Mouse (Mus musculus) CH12.LX (cell line): Measurements from ENCODE around the gene Brd3os. TPM values are rescaled to one million over a fixed set of nuclear protein-coding genes. Genes with fewer than 3 reads are reported as not detected.

Experiments
- DNase-seq: peaks from one replicate; pipeline ENCODE4 v3.0.0-alpha.2; 2013; ENCODE audit errors: extremely low read depth
- H3K27ac ChIP-seq: 2 replicates; pipeline ENCODE4 v1.5.1; 2012; ENCODE audit warnings: low read depth, mild to moderate bottlenecking, control low read depth, moderate library complexity; ENCODE audit not compliant: insufficient read depth
- H3K27me3 ChIP-seq: replicated peaks from 2 replicates; pipeline ENCODE3; 2012; ENCODE audit warnings: inconsistent platforms
- H3K36me3 ChIP-seq, 2 experiments: replicated peaks in 1 of 2; 2 replicates each; pipeline versions ENCODE3 to v1.6.1; 2012; ENCODE audit warnings: inconsistent platforms in 1 of 2, low read length in 1 of 2, mild to moderate bottlenecking in 1 of 2, mixed read lengths in 1 of 2, moderate library complexity in 1 of 2; ENCODE audit not compliant: control insufficient read depth in 1 of 2, insufficient read depth in 1 of 2
- H3K4me1 ChIP-seq, 2 experiments: 2 replicates each; pipeline ENCODE4 v1.6.1; 2012; ENCODE audit warnings: inconsistent platforms in 1 of 2, moderate library complexity in 1 of 2; ENCODE audit not compliant: insufficient read depth in 2 of 2, control insufficient read depth in 1 of 2
- H3K4me2 ChIP-seq: 2 replicates; pipeline ENCODE4 v1.6.1; 2012; ENCODE audit warnings: low read depth, mild to moderate bottlenecking, control low read depth; ENCODE audit not compliant: poor library complexity, insufficient read depth, severe bottlenecking
- H3K4me3 ChIP-seq, 3 experiments: fragments of 150-350 bp in 1 of 3; sonication (generic) in 1 of 3; replicated peaks in 1 of 3; 2 replicates each; pipeline versions ENCODE3 to v1.5.1; 2011 to 2012; ENCODE audit warnings: low read depth in 2 of 3, low read length in 2 of 3, mild to moderate bottlenecking in 2 of 3, moderate library complexity in 2 of 3, control low read depth in 1 of 3, improper control_type of control experiment in 1 of 3, inconsistent platforms in 1 of 3, mixed read lengths in 1 of 3; ENCODE audit not compliant: poor library complexity in 1 of 3
- H3K79me2 ChIP-seq: replicated peaks from 2 replicates; pipeline ENCODE4 v1.6.1; 2012; ENCODE audit warnings: mild to moderate bottlenecking, moderate library complexity; ENCODE audit not compliant: control insufficient read depth, poor library complexity, insufficient read depth, severe bottlenecking; ENCODE audit errors: extremely low read depth
- H3K9ac ChIP-seq: 2 replicates; pipeline ENCODE4 v1.6.1; 2012; ENCODE audit warnings: low read depth, mild to moderate bottlenecking, control low read depth, moderate library complexity; ENCODE audit not compliant: insufficient read depth
- H3K9me3 ChIP-seq: replicated peaks from 2 replicates; pipeline ENCODE3; 2012; ENCODE audit warnings: low read length, inconsistent platforms, mixed read lengths
- CHD2 ChIP-seq: IDR thresholded peaks from 2 replicates; pipeline ENCODE4 v1.6.1; 2011; ENCODE audit warnings: low read length, improper control_type of control experiment
- CTCF ChIP-seq, 2 experiments: IDR thresholded peaks in 1 of 2; conservative IDR thresholded peaks in 1 of 2; 2 replicates each; pipeline ENCODE4 v1.5.1; 2011 to 2012; ENCODE audit warnings: low read depth in 2 of 2, low read length in 2 of 2, improper control_type of control experiment in 1 of 2, inconsistent platforms in 1 of 2, mild to moderate bottlenecking in 1 of 2, moderate library complexity in 1 of 2
- E2F4 ChIP-seq: IDR thresholded peaks from 2 replicates; pipeline ENCODE4 v1.6.1; 2011; ENCODE audit warnings: low read depth, low read length, improper control_type of control experiment; ENCODE audit not compliant: insufficient replicate concordance
- ELF1 ChIP-seq: IDR thresholded peaks from 2 replicates; pipeline ENCODE4 v1.6.1; 2014; ENCODE audit warnings: low read depth, mild to moderate bottlenecking, inconsistent platforms, low read length, improper control_type of control experiment
- EP300 ChIP-seq: IDR thresholded peaks from 2 replicates; pipeline ENCODE4 v1.6.1; 2011; ENCODE audit warnings: low read length, improper control_type of control experiment
- GABPA ChIP-seq: IDR thresholded peaks from 2 replicates; pipeline ENCODE4 v1.6.1; 2012; ENCODE audit warnings: low read depth, low read length, improper control_type of control experiment, inconsistent platforms; ENCODE audit not compliant: insufficient replicate concordance
- HCFC1 ChIP-seq: IDR thresholded peaks from 2 replicates; pipeline ENCODE4 v1.6.1; 2012; ENCODE audit warnings: low read depth, mild to moderate bottlenecking, inconsistent platforms, low read length, improper control_type of control experiment
- IRF4 ChIP-seq: IDR thresholded peaks from 2 replicates; pipeline ENCODE4 v1.6.1; 2014; ENCODE audit warnings: low read depth, mild to moderate bottlenecking, inconsistent platforms, low read length, improper control_type of control experiment
- JUND ChIP-seq: conservative IDR thresholded peaks from 2 replicates; pipeline ENCODE4 v1.6.1; 2011; ENCODE audit warnings: low read depth, low read length, improper control_type of control experiment
- KAT2A ChIP-seq: IDR thresholded peaks from 2 replicates; pipeline ENCODE4 v1.6.1; 2012; ENCODE audit warnings: low read length, improper control_type of control experiment, inconsistent platforms; ENCODE audit not compliant: insufficient replicate concordance
- MAZ ChIP-seq: IDR thresholded peaks from 2 replicates; pipeline ENCODE4 v1.6.1; 2012; ENCODE audit warnings: low read depth, mild to moderate bottlenecking, inconsistent platforms, low read length, improper control_type of control experiment, moderate library complexity
- MYC ChIP-seq: IDR thresholded peaks from 2 replicates; pipeline ENCODE4 v1.6.1; 2011; ENCODE audit warnings: low read depth, mild to moderate bottlenecking, improper control_type of control experiment, low read length
- NRF1 ChIP-seq: IDR thresholded peaks from 2 replicates; pipeline ENCODE4 v1.6.1; 2014; ENCODE audit warnings: low read depth, mild to moderate bottlenecking, inconsistent platforms, low read length, improper control_type of control experiment, moderate library complexity
- POLR2AphosphoS2 ChIP-seq: IDR thresholded peaks from 2 replicates; pipeline ENCODE4 v1.6.1; 2011; ENCODE audit warnings: low read depth, low read length, improper control_type of control experiment
- RAD21 ChIP-seq: IDR thresholded peaks from 2 replicates; pipeline ENCODE4 v1.6.1; 2011; ENCODE audit warnings: low read depth, mild to moderate bottlenecking, low read length, improper control_type of control experiment, moderate library complexity
- RCOR1 ChIP-seq: conservative IDR thresholded peaks from 2 replicates; pipeline ENCODE4 v1.6.1; 2012; ENCODE audit warnings: low read depth, mild to moderate bottlenecking, inconsistent platforms, low read length, improper control_type of control experiment
- SIN3A ChIP-seq: IDR thresholded peaks from 2 replicates; pipeline ENCODE4 v1.6.1; 2012; ENCODE audit warnings: low read length, improper control_type of control experiment, inconsistent platforms
- SMC3 ChIP-seq: IDR thresholded peaks from 2 replicates; pipeline ENCODE4 v1.6.1; 2011; ENCODE audit warnings: low read depth, low read length, improper control_type of control experiment
- TBP ChIP-seq: conservative IDR thresholded peaks from 2 replicates; pipeline ENCODE4 v1.6.1; 2011; ENCODE audit warnings: low read depth, low read length, improper control_type of control experiment
- TCF12 ChIP-seq: IDR thresholded peaks from 2 replicates; pipeline ENCODE4 v1.6.1; 2014; ENCODE audit warnings: low read depth, mild to moderate bottlenecking, inconsistent platforms, low read length, improper control_type of control experiment
- UBTF ChIP-seq: IDR thresholded peaks from 2 replicates; pipeline ENCODE4 v1.6.1; 2012; ENCODE audit warnings: low read depth, mild to moderate bottlenecking, inconsistent platforms, low read length, improper control_type of control experiment, moderate library complexity
- USF1 ChIP-seq: IDR thresholded peaks from 2 replicates; pipeline ENCODE4 v1.6.1; 2014; ENCODE audit warnings: low read depth, mild to moderate bottlenecking, inconsistent platforms, low read length, improper control_type of control experiment
- USF2 ChIP-seq: conservative IDR thresholded peaks from 2 replicates; pipeline ENCODE4 v1.6.1; 2011; ENCODE audit warnings: low read depth, low read length, improper control_type of control experiment
- ZC3H11A ChIP-seq: IDR thresholded peaks from 2 replicates; pipeline ENCODE4 v1.6.1; 2012; ENCODE audit warnings: low read depth, mild to moderate bottlenecking, inconsistent platforms, low read length, improper control_type of control experiment
- dilution Hi-C: fragments of 300-500 bp; cut with MboI; formaldehyde crosslinking; loops from 2 replicates; pipeline ENCODE4 v1.14.3; 2020; ENCODE audit warnings: low sequenced_read_pairs; ENCODE audit not compliant: extremely low pct_unique_long_range_greater_than_20kb, extremely low pct_ligation_motif_present
- in situ Hi-C: fragments of 300-500 bp; cut with MboI; formaldehyde crosslinking; loops from 3 replicates; pipeline ENCODE4 v1.14.3; 2019; ENCODE audit warnings: low sequenced_read_pairs, low pct_ligation_motif_present, low pct_unique_long_range_greater_than_20kb, mixed read lengths
- polyA plus RNA-seq: library from polyadenylated mRNA; unstranded; fragments of >175 nt; gene quantifications from 2 replicates; pipeline ENCODE4 v1.2.1, GENCODE M21; 2012; ENCODE audit warnings: low read depth; ENCODE audit not compliant: insufficient read length
- total RNA-seq, 2 experiments: library from RNA; depleted of rRNA; stranded (reverse); fragments of 300-350 nt in 1 of 2; fragments of >200 nt in 1 of 2; gene quantifications; 2 replicates each; pipeline ENCODE4 v1.2.3; 2012 to 2014

Brd3os gene
- total and polyA plus RNA-seq, 3 experiments = 1.2 to 2.1 (median 1.8) TPM

DNA sequence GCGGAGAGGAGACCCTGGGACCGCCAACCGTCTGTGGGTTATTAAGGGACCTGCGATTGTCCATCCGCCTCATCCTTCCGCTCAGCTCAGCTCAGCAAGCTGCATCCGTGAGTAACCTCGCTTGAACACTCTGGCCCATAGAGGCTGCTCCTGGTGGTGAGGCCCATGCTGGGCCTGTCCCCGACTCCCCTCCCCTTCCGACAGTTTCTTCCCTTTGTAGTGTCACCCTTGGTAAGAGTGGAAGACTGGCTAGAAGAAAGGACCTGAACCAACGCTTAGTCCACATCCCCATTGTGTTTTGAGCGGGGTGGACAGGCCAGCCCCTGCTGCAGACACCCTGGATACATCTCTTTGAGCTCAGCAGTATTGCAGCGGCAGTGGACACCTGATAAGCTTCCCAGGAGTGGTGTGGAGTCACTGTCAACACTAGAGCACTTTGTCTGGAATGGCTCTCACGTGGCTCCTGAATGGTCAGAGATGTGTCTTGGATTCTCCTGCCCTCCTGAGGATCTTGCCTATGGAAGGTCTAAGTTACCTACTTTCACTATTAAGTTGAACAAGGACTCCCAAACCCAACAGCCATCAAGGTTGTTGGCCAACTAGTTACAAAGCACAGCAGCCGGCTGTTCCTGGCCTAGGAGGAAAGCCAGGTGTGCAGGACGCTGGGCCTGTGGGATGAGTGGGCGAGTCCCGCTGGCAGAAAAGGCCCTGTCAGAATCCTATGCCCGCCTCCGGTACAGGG lies 755 bp downstream of the Brd3os start:
- Histone ChIP-seq H3K27ac (no peak overlapping the region), H3K36me3 (peaks cover 6 to 27% of the 10 kb centered on the region in 2 experiments), H3K27me3 (no peaks in the 10 kb centered on the region), H3K9me3 (no peaks in the 10 kb centered on the region), H3K79me2 (no peaks in the 10 kb centered on the region), H3K4me1 (peaks cover 11 to 22% of the 10 kb centered on the region in 2 experiments), H3K4me3 (peak overlapping the region; percentile 42 to 50 (median 48)), H3K9ac (peak overlapping the region; percentile 6; the same call in 1 of the 2 replicates), H3K4me2 (peak overlapping the region; percentile 84)
- in situ Hi-C loops = loop anchor here (25.0 kb wide), 1 partner anchor 356 kb away; the partner anchor contains the start of gene Adamtsl2
- dilution Hi-C loops = no loop called here
- no peak for DNase-seq
- TF ChIP-seq ELF1 (no peak), RAD21 (no peak), CTCF (conservative IDR thresholded peaks at IDR 0.05 in 1 of 2, IDR thresholded peaks at IDR 0.05 in 1 of 2; ENCODE audit: low read depth in 2 of 2, low read length in 2 of 2) (no peak), ZC3H11A (no peak), MYC (no peak), SMC3 (no peak), RCOR1 (no peak), TCF12 (no peak), EP300 (no peak), NRF1 (no peak), E2F4 (no peak), IRF4 (no peak)

GRCm38 (mm10) chr2:27443450-27443708 lies 1.3 kb downstream of the Brd3os start:
- Histone ChIP-seq H3K27ac (no peak overlapping the region), H3K4me1 (peaks cover 9 to 18% of the 10 kb centered on the region in 2 experiments), H3K9ac (no peak overlapping the region), H3K4me2 (no peak overlapping the region), H3K27me3 (no peaks in the 10 kb centered on the region), H3K36me3 (peaks cover 11 to 32% of the 10 kb centered on the region in 2 experiments), H3K4me3 (no peak overlapping the region), H3K79me2 (no peaks in the 10 kb centered on the region), H3K9me3 (no peaks in the 10 kb centered on the region)
- DNase-seq = no peak
- dilution Hi-C loops = no loop called here
- no peak for TF ChIP-seq CHD2
- in situ Hi-C loops = loop anchor here (25.0 kb wide), 1 partner anchor 356 kb away; the partner anchor contains the start of gene Adamtsl2

GRCm38 (mm10) chr2:27445910-27446309 lies 3.8 kb downstream of the Brd3os start:
- dilution Hi-C loops = no loop called here
- DNase-seq = no peak

More at GRCm38 (mm10) chr2:27445910-27446309, 3.8 kb downstream of the Brd3os start:
- H3K79me2 ChIP-seq = no peaks in the 10 kb centered on the region
- H3K36me3 ChIP-seq = peaks cover 32 to 58% of the 10 kb centered on the region in 2 experiments
- in situ Hi-C loops = loop anchor here (25.0 kb wide), 1 partner anchor 359 kb away; the partner anchor contains the start of gene Adamtsl2
- H3K9ac ChIP-seq = no peak overlapping the region
- peaks cover 5 to 13% of the 10 kb centered on the region in 2 experiments; a peak in 2 of 4 replicates for H3K4me1 ChIP-seq
- TF ChIP-seq RCOR1 = no peak
- TF ChIP-seq TBP = no peak
- no peak for TF ChIP-seq JUND
- TF ChIP-seq GABPA = no peak
- TF ChIP-seq MAZ = no peak
- TF ChIP-seq HCFC1 = no peak
- no peak for TF ChIP-seq KAT2A
- no peak for TF ChIP-seq SIN3A
- no peak for TF ChIP-seq USF2
- no peak for TF ChIP-seq TCF12
- TF ChIP-seq MYC = no peak
- no peak for TF ChIP-seq NRF1
- TF ChIP-seq E2F4 = no peak
- TF ChIP-seq USF1 = no peak
- no peak for TF ChIP-seq UBTF
- TF ChIP-seq POLR2AphosphoS2 = no peak
- no peak overlapping the region for H3K27ac ChIP-seq
- no peaks in the 10 kb centered on the region for H3K9me3 ChIP-seq
- no peaks in the 10 kb centered on the region for H3K27me3 ChIP-seq
- no peak overlapping the region for H3K4me3 ChIP-seq
- H3K4me2 ChIP-seq = no peak overlapping the region
